Mouse (Mus musculus): ENCODE data around the gene Phf19. TPM values are rescaled to one million over a fixed set of nuclear protein-coding genes. Genes with fewer than 3 reads are reported as not detected.

The Phf19 gene
- total RNA-seq, 4 experiments from 2014 or later = 2.4 to 4.5 (median 3.6) TPM

- no peak for DNase-seq
Observed at GRCm38 (mm10) chr2:34938269-34939208, 24.7 kb upstream of the Phf19 start.

- DNase-seq = no peak
Observed at GRCm38 (mm10) chr2:34937460-34937859, 23.6 kb upstream of the Phf19 start.

GRCm38 (mm10) chr2:34927320-34927719, 13.5 kb upstream of the Phf19 start:
- no peak for DNase-seq

- DNase-seq = no peak
Observed at GRCm38 (mm10) chr2:34922729-34923128, 8.9 kb upstream of the Phf19 start.

- DNase-seq = no peak
Observed at GRCm38 (mm10) chr2:34920144-34920543, 6.3 kb upstream of the Phf19 start.

GRCm38 (mm10) chr2:34915103-34915502, 1.3 kb upstream of the Phf19 start:
- no peak for DNase-seq

DNA sequence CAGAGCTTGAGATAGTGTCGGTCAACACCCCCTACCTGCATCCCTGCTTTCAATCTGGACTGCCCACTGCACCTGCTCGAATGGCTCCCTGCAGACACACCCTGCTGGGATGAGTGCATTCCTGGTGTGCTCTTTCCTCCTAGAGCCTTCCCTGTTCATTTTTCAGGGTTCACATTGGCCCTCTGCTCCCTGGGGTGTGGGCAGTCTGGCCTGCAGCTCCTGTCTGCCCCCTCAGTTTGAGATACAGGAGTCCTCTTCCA, 927 bp upstream of the Phf19 start:
- no peak for DNase-seq

DNA sequence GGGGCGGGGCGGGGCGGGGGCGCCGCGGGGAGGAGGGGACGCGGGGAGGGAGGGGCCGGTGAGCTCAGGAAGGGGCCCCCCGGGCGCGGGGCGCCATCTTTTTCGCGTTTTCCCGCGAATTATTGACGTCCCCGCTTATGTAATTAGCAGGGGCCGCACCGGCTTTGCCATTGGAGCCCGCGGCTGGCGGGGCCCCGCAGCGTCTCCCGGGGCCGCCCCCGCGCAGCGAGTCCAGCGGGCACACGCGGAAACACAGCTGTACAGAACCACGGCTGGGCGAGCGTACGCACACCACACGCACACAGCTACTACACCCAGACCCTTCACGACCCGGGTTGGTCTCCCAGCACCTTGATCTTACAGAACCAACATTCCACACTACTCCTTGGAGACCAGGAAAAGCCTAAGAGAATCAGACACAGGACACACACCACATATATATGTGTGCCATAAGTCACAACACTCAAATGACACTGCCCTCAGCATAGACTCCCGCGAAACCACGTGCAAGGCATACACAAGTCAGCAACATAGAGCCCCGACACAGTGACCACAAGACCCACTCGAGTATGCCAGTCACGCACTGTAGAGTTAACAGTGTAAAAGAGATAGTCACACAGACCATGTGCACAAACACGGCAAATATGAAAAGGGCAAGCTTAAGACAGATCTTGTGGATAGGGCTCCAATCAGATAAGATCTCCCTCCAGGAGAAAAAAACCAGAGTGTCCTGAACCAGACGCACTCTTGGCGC, 420 bp upstream of the Phf19 start:
- no peak for DNase-seq

GRCm38 (mm10) chr2:34912613-34913012, 1.2 kb downstream of the Phf19 start:
- no peak for DNase-seq

DNA sequence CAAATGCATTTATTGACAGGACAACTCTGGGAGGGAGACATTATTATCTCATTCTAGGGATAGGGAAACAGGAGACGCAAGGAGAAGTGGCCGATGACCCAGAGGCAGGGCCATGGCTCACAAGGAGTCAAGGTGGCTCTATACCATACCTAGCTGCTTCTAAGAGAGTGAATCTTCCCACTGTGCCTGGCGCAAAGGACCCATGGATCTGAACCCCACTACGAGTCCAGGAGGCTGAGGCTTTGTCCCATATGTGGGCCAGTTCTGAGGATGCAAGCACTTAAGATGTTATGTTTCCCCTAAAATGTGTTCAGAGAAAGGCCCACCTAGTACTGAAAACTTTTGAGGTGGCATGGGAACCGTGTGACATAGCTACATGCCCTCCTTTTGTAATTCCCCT, 2.0 kb downstream of the Phf19 start:
- DNase-seq = no peak

DNA sequence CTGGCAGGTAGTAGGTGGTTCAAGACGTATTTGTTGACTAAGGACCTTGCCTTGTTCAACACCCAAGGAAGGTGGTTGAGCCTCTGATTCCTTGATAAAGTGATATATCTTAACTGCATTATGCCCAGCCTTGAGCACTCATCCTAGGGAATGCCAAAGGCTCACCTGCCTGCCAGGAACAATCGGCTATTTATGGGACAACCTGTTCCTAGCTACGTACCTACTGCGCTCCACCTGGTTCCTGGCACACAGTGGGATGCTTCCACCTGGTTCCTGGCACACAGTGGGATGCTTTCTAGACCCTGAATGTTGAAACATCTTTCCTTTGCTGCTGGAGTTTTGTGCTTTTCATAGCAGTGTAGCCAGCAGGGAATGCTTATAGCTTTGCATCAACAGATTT, 4.1 kb downstream of the Phf19 start:
- DNase-seq = no peak

GRCm38 (mm10) chr2:34906861-34907604, 6.8 kb downstream of the Phf19 start:
- peak; percentile 38 for DNase-seq

DNA sequence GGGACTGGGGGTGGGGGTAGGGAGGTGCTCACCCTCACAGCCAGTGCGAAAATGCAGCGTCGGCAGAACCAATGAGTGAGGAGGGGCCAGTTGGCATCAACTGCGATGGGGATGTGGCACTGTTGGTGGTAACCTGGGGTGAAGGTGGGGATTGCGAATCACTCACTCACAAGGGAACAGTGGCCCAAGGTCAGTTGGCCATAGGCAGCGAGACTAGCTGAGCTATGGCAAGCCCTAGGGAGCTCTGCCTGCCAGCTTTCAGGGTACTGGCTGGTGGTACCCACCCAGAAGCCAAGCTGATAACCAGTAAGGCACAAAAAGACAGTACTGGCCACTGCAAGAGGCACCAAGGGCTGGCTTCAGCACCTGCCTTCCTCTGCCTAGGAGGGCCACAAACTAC, 7.4 kb downstream of the Phf19 start:
- DNase-seq = no peak

GRCm38 (mm10) chr2:34904849-34905542, 8.8 kb downstream of the Phf19 start:
- peak; percentile 99 for DNase-seq

GRCm38 (mm10) chr2:34903652-34904405, 10.0 kb downstream of the Phf19 start:
- no peak for DNase-seq

GRCm38 (mm10) chr2:34903191-34903590, 10.6 kb downstream of the Phf19 start:
- no peak for DNase-seq

- no peak for DNase-seq
Observed at GRCm38 (mm10) chr2:34902731-34903130, 11.1 kb downstream of the Phf19 start.

GRCm38 (mm10) chr2:34901726-34902125, 12.1 kb downstream of the Phf19 start:
- no peak for DNase-seq

- DNase-seq = peak; percentile 43
Observed at GRCm38 (mm10) chr2:34900412-34900811, 13.4 kb downstream of the Phf19 start.

GRCm38 (mm10) chr2:34899682-34900081, 14.1 kb downstream of the Phf19 start:
- no peak for DNase-seq

GRCm38 (mm10) chr2:34897820-34898219, 16.0 kb downstream of the Phf19 start:
- no peak for DNase-seq

All from adrenal gland, adult 8-10 months (tissue).